Mouse (Mus musculus): Measurements from ENCODE around the gene Egf.

DNA sequence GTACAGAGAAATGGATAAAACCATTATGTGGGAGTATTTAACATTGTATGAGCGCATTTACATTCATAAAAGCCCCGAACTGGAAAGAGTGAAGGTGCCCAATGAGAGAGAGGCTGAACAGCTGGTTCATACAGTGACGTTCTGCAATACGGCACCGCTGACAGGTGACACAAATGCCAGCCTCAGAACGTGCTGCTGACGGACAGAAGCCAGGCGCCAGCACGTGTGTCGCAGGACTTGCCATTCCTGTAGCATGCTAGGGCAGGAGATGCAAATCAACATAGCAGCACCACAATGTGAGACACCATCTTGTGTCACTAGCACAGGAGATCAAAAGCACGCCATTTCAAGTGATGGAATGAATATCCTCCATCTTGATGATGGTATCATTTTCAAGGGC lies 43.4 kb upstream of the Egf start:
- TF ChIP-seq CTCF (IDR thresholded peaks at IDR 0.05; ENCODE audit: control insufficient read depth, insufficient read depth, insufficient read length) (no peak), MAX (IDR thresholded peaks at IDR 0.05) (no peak), USF1 (IDR thresholded peaks at IDR 0.05; ENCODE audit: low read depth) (no peak), MYOG (IDR thresholded peaks at IDR 0.05; ENCODE audit: control insufficient read depth, extremely low read depth, insufficient read length) (no peak), FOSL1 (IDR thresholded peaks at IDR 0.05; ENCODE audit: insufficient read depth, low read length, poor library complexity, severe bottlenecking) (no peak), CEBPB (IDR thresholded peaks at IDR 0.05; ENCODE audit: low read depth) (no peak), MYOD1 (IDR thresholded peaks at IDR 0.05; ENCODE audit: control insufficient read depth, insufficient read length, low read depth) (no peak)
